Mouse (Mus musculus) embryonic facial prominence, embryonic 11.5 days (tissue): ENCODE results near the gene Acsl6. TPM values are rescaled to one million over a fixed set of nuclear protein-coding genes. Genes with fewer than 3 reads are reported as not detected.

Experiments
- ATAC-seq: fragments of 200-750 bp; cut with Nextera tagmentation; replicated peaks from 2 replicates; pipeline ENCODE4 v1.8.0; 2017; ENCODE audit warnings: low read depth; ENCODE audit not compliant: insufficient number of reproducible peaks, low FRiP score, low TSS enrichment
- DNase-seq: peaks from one replicate; pipeline ENCODE4 v3.0.0-alpha.2; 2015; ENCODE audit warnings: low spot score
- H3K27ac ChIP-seq: fragments of 300-500 bp; sonication (generic); replicated peaks from 2 replicates; pipeline ENCODE4 v1.5.1; 2014; ENCODE audit warnings: mild to moderate bottlenecking, low read depth, low read length, control low read depth
- H3K27me3 ChIP-seq: fragments of 300-500 bp; sonication (generic); 2 replicates; pipeline ENCODE4 v1.6.1; 2014; ENCODE audit warnings: mild to moderate bottlenecking, low read length, moderate library complexity, mixed read lengths; ENCODE audit not compliant: control insufficient read depth, insufficient read depth
- H3K36me3 ChIP-seq: fragments of 300-500 bp; sonication (generic); replicated peaks from 2 replicates; pipeline ENCODE4 v1.6.1; 2014; ENCODE audit warnings: low read depth, mild to moderate bottlenecking, low read length, moderate library complexity, mixed read lengths; ENCODE audit not compliant: control insufficient read depth, insufficient read depth
- H3K4me1 ChIP-seq: fragments of 300-500 bp; sonication (generic); 2 replicates; pipeline ENCODE4 v1.6.1; 2014; ENCODE audit warnings: low read length, mixed read lengths; ENCODE audit not compliant: control insufficient read depth, insufficient read depth
- H3K4me2 ChIP-seq: fragments of 300-500 bp; sonication (generic); 2 replicates; pipeline ENCODE4 v1.6.1; 2014; ENCODE audit warnings: low read depth, mild to moderate bottlenecking, control low read depth, low read length, moderate library complexity
- H3K4me3 ChIP-seq: fragments of 300-500 bp; sonication (generic); 2 replicates; pipeline ENCODE4 v1.5.1; 2014; ENCODE audit warnings: low read depth, low read length, control low read depth
- H3K9ac ChIP-seq: fragments of 300-500 bp; sonication (generic); replicated peaks from 2 replicates; pipeline ENCODE4 v1.6.1; 2014; ENCODE audit warnings: mild to moderate bottlenecking, control low read depth, low read length
- H3K9me3 ChIP-seq: fragments of 300-500 bp; sonication (generic); replicated peaks from 2 replicates; pipeline ENCODE4 v1.6.1; 2016; ENCODE audit warnings: mild to moderate bottlenecking, low read length, inconsistent platforms, mixed read lengths; ENCODE audit not compliant: control insufficient read depth
- WGBS: fragments of 180-500 bp; shearing (Covaris S2); extraction: QIAGEN DNeasy Blood & Tissue Kit; methylation state at CpG from one replicate; pipeline ENCODE4 v1.1.7; 2014; 5-methylcytosine and 5-hydroxymethylcytosine counted together
- polyA plus RNA-seq: library from polyadenylated mRNA; unstranded; fragments of >200 nt; fragmentation: Nextera tagmentation; extraction: Ambion mirVana; gene quantifications from 2 replicates; pipeline ENCODE4 v1.2.1, GENCODE M21; 2014

Gene Acsl6
- polyA plus RNA-seq, 1 experiment from 2014 or later, result 5.4 TPM

GRCm38 (mm10) chr11:54406930-54407546, 103.4 kb downstream of the Acsl6 start:
- Histone ChIP-seq H3K9me3 (no peaks in the 10 kb centered on the region), H3K27ac (no peak overlapping the region), H3K9ac (no peak overlapping the region), H3K4me3 (no peak overlapping the region), H3K36me3 (no peaks in the 10 kb centered on the region), H3K27me3 (no peaks in the 10 kb centered on the region), H3K4me1 (no peaks in the 10 kb centered on the region), H3K4me2 (no peak overlapping the region)
- WGBS, result 78% methylated on average over 4 of the region's 4 CpGs
- no peak for DNase-seq
- no peak for ATAC-seq

GRCm38 (mm10) chr11:54410612-54411011, 107.0 kb downstream of the Acsl6 start:
- DNase-seq, result no peak
- H3K36me3 ChIP-seq, result no peaks in the 10 kb centered on the region

GRCm38 (mm10) chr11:54413017-54413416, 109.4 kb downstream of the Acsl6 start:
- 49% methylated on average over 6 of the region's 6 CpGs for WGBS
- H3K9me3 ChIP-seq, result no peaks in the 10 kb centered on the region
- DNase-seq, result peak; percentile 26
- no peak for ATAC-seq
- no peaks in the 10 kb centered on the region for H3K36me3 ChIP-seq
- no peak overlapping the region for H3K9ac ChIP-seq
- H3K4me2 ChIP-seq, result no peak overlapping the region
- H3K27ac ChIP-seq, result no peak overlapping the region
- H3K27me3 ChIP-seq, result no peaks in the 10 kb centered on the region
- no peaks in the 10 kb centered on the region for H3K4me1 ChIP-seq
- no peak overlapping the region for H3K4me3 ChIP-seq

More at GRCm38 (mm10) chr11:54410612-54411011, 107.0 kb downstream of the Acsl6 start:
- H3K27me3 ChIP-seq, result no peaks in the 10 kb centered on the region
- H3K9me3 ChIP-seq, result no peaks in the 10 kb centered on the region
- H3K9ac ChIP-seq, result no peak overlapping the region
- no peak overlapping the region for H3K27ac ChIP-seq
- no peak overlapping the region for H3K4me2 ChIP-seq
- H3K4me3 ChIP-seq, result no peak overlapping the region
- no peaks in the 10 kb centered on the region for H3K4me1 ChIP-seq
- ATAC-seq, result no peak

Other genes with a start within 250 kb of the Acsl6 start
- gene Pdlim4, start 234.8 kb upstream of the Acsl6 start, polyA plus RNA-seq, result 120 and 127 TPM in 2 replicates
- 41.5 and 42.8 TPM in 2 replicates for gene P4ha2, start 203.7 kb upstream of the Acsl6 start, polyA plus RNA-seq
- gene Csf2, start 54.1 kb upstream of the Acsl6 start, polyA plus RNA-seq, result not detected in 2 replicates
- not detected in 2 replicates for gene Il3, start 36.5 kb upstream of the Acsl6 start, polyA plus RNA-seq
- not detected in 2 replicates for gene Meikin, start 66.9 kb downstream of the Acsl6 start, polyA plus RNA-seq
- 13.6 and 14.1 TPM in 2 replicates for gene Fnip1, start 134.4 kb downstream of the Acsl6 start, polyA plus RNA-seq
- 27.8 and 33.0 TPM in 2 replicates for gene Rapgef6, start 219.0 kb downstream of the Acsl6 start, polyA plus RNA-seq